Mouse (Mus musculus) liver, postnatal 0 days (tissue): Measurements from ENCODE around the gene Stk11.

ENCODE experiments used
- CTCF ChIP-seq: sonication (generic); IDR thresholded peaks from 2 replicates; pipeline ENCODE4 v1.5.1; 2016; ENCODE audit warnings: antibody characterized with exemption, low read depth
- EP300 ChIP-seq: IDR thresholded peaks from 2 replicates; pipeline ENCODE4 v1.6.1; 2016; ENCODE audit warnings: antibody characterized with exemption, low read depth, mild to moderate bottlenecking

GRCm38 (mm10) chr10:80123932-80124562, 8.4 kb downstream of the Stk11 start:
- TF ChIP-seq CTCF (no peak), EP300 (peak; percentile 84)
